Mouse (Mus musculus): ENCODE data around the gene Tmem179b. TPM values are rescaled to one million over a fixed set of nuclear protein-coding genes. Genes with fewer than 3 reads are reported as not detected.

Tmem179b gene
- polyA plus RNA-seq, 1 experiment from 2014 or later, result 49.5 TPM

GRCm38 (mm10) chr19:8722559-8722906, 51.7 kb downstream of the Tmem179b start:
- no peaks in the 10 kb centered on the region for H3K27me3 ChIP-seq (ENCODE audit: poor library complexity, severe bottlenecking)
- H3K36me3 ChIP-seq (replicated peaks), result peaks cover 34% of the 10 kb centered on the region
- H3K4me1 ChIP-seq, result peaks cover 36% of the 10 kb centered on the region
- 3% methylated on average over 5 of the region's 5 CpGs for WGBS
- no peak for DNase-seq (ENCODE audit: extremely low spot score, low spot score)
- no peaks in the 10 kb centered on the region for H3K9me3 ChIP-seq
- H3K4me3 ChIP-seq, result peak overlapping the region; percentile 66
- peak overlapping the region; percentile 97 for H3K27ac ChIP-seq

Small RNAs within 50 kb of the gene (microRNA-seq; reads per million reads assigned to microRNA genes)
- gene Mir6992, result not detected

Other genes starting within 250 kb of the Tmem179b start
- 0.06 TPM in 1 of 2 replicates, not detected in the other for gene Slc22a8, start 183.2 kb downstream of the Tmem179b start, polyA plus RNA-seq (2016; fragmentation: Nextera tagmentation; extraction: Ambion mirVana)
- 0.06 TPM in 1 of 2 replicates, not detected in the other for gene Slc22a6, start 156.4 kb downstream of the Tmem179b start, polyA plus RNA-seq (2016; fragmentation: Nextera tagmentation; extraction: Ambion mirVana)
- gene Chrm1, start 110.7 kb downstream of the Tmem179b start, polyA plus RNA-seq (2016; fragmentation: Nextera tagmentation; extraction: Ambion mirVana), result not detected in 2 replicates
- 136 and 149 TPM in 2 replicates for gene Slc3a2, start 51.1 kb downstream of the Tmem179b start, polyA plus RNA-seq (2016; fragmentation: Nextera tagmentation; extraction: Ambion mirVana)
- gene Wdr74, start 38.6 kb downstream of the Tmem179b start, polyA plus RNA-seq (2016; fragmentation: Nextera tagmentation; extraction: Ambion mirVana), result 120 and 126 TPM in 2 replicates
- 3.4 and 3.7 TPM in 2 replicates for gene 1700092M07Rik, start 33.7 kb downstream of the Tmem179b start, polyA plus RNA-seq (2016; fragmentation: Nextera tagmentation; extraction: Ambion mirVana)
- gene Stx5a, start 33.1 kb downstream of the Tmem179b start, polyA plus RNA-seq (2016; fragmentation: Nextera tagmentation; extraction: Ambion mirVana), result 86.8 and 87.8 TPM in 2 replicates
- 254 and 275 TPM in 2 replicates for gene Nxf1, start 17.4 kb downstream of the Tmem179b start, polyA plus RNA-seq (2016; fragmentation: Nextera tagmentation; extraction: Ambion mirVana)
- gene Tmem223, start 3.5 kb downstream of the Tmem179b start, polyA plus RNA-seq (2016; fragmentation: Nextera tagmentation; extraction: Ambion mirVana), result 170 TPM in 2 replicates
- 48.6 and 49.4 TPM in 2 replicates for gene Taf6l, start 11.9 kb upstream of the Tmem179b start, polyA plus RNA-seq (2016; fragmentation: Nextera tagmentation; extraction: Ambion mirVana)
- 173 and 180 TPM in 2 replicates for gene Polr2g, start 24.1 kb upstream of the Tmem179b start, polyA plus RNA-seq (2016; fragmentation: Nextera tagmentation; extraction: Ambion mirVana)
- gene Zbtb3, start 28.1 kb upstream of the Tmem179b start, polyA plus RNA-seq (2016; fragmentation: Nextera tagmentation; extraction: Ambion mirVana), result 6.6 and 6.8 TPM in 2 replicates
- gene Ttc9c, start 44.9 kb upstream of the Tmem179b start, polyA plus RNA-seq (2016; fragmentation: Nextera tagmentation; extraction: Ambion mirVana), result 82.5 and 85.5 TPM in 2 replicates
- gene Hnrnpul2, start 45.5 kb upstream of the Tmem179b start, polyA plus RNA-seq (2016; fragmentation: Nextera tagmentation; extraction: Ambion mirVana), result 4.9 and 5.4 TPM in 2 replicates
- not detected in 2 replicates for gene AC129217.1, start 55.3 kb upstream of the Tmem179b start, polyA plus RNA-seq (2016; fragmentation: Nextera tagmentation; extraction: Ambion mirVana)
- gene Bscl2, start 63.0 kb upstream of the Tmem179b start, polyA plus RNA-seq (2016; fragmentation: Nextera tagmentation; extraction: Ambion mirVana), result 47.0 and 48.0 TPM in 2 replicates
- gene Gng3, start 64.7 kb upstream of the Tmem179b start, polyA plus RNA-seq (2016; fragmentation: Nextera tagmentation; extraction: Ambion mirVana), result 27.8 and 31.7 TPM in 2 replicates
- gene Lrrn4cl, start 76.3 kb upstream of the Tmem179b start, polyA plus RNA-seq (2016; fragmentation: Nextera tagmentation; extraction: Ambion mirVana), result 0.36 and 0.99 TPM in 2 replicates
- 208 and 212 TPM in 2 replicates for gene Ubxn1, start 97.0 kb upstream of the Tmem179b start, polyA plus RNA-seq (2016; fragmentation: Nextera tagmentation; extraction: Ambion mirVana)
- 53.2 and 55.5 TPM in 2 replicates for gene Uqcc3, start 106.5 kb upstream of the Tmem179b start, polyA plus RNA-seq (2016; fragmentation: Nextera tagmentation; extraction: Ambion mirVana)
- 125 and 130 TPM in 2 replicates for gene Lbhd1, start 109.3 kb upstream of the Tmem179b start, polyA plus RNA-seq (2016; fragmentation: Nextera tagmentation; extraction: Ambion mirVana)
- gene Gm49403, start 109.5 kb upstream of the Tmem179b start, polyA plus RNA-seq (2016; fragmentation: Nextera tagmentation; extraction: Ambion mirVana), result not detected in 2 replicates
- gene 1810009A15Rik, start 114.4 kb upstream of the Tmem179b start, polyA plus RNA-seq (2016; fragmentation: Nextera tagmentation; extraction: Ambion mirVana), result 178 and 183 TPM in 2 replicates
- gene Gm49416, start 114.5 kb upstream of the Tmem179b start, polyA plus RNA-seq (2016; fragmentation: Nextera tagmentation; extraction: Ambion mirVana), result 0.20 and 0.37 TPM in 2 replicates
- 59.9 and 61.4 TPM in 2 replicates for gene Ints5, start 118.5 kb upstream of the Tmem179b start, polyA plus RNA-seq (2016; fragmentation: Nextera tagmentation; extraction: Ambion mirVana)
- 118 and 121 TPM in 2 replicates for gene Ganab, start 123.6 kb upstream of the Tmem179b start, polyA plus RNA-seq (2016; fragmentation: Nextera tagmentation; extraction: Ambion mirVana)
- gene B3gat3, start 145.9 kb upstream of the Tmem179b start, polyA plus RNA-seq (2016; fragmentation: Nextera tagmentation; extraction: Ambion mirVana), result 49.6 and 52.2 TPM in 2 replicates
- gene Rom1, start 154.9 kb upstream of the Tmem179b start, polyA plus RNA-seq (2016; fragmentation: Nextera tagmentation; extraction: Ambion mirVana), result 3.7 and 3.9 TPM in 2 replicates
- 24.0 and 25.7 TPM in 2 replicates for gene Eml3, start 155.1 kb upstream of the Tmem179b start, polyA plus RNA-seq (2016; fragmentation: Nextera tagmentation; extraction: Ambion mirVana)
- gene Mta2, start 167.4 kb upstream of the Tmem179b start, polyA plus RNA-seq (2016; fragmentation: Nextera tagmentation; extraction: Ambion mirVana), result 202 and 206 TPM in 2 replicates
- gene Tut1, start 179.4 kb upstream of the Tmem179b start, polyA plus RNA-seq (2016; fragmentation: Nextera tagmentation; extraction: Ambion mirVana), result 40.2 and 49.1 TPM in 2 replicates
- 559 and 563 TPM in 2 replicates for gene Eef1g, start 192.6 kb upstream of the Tmem179b start, polyA plus RNA-seq (2016; fragmentation: Nextera tagmentation; extraction: Ambion mirVana)
- gene Ahnak, start 214.8 kb upstream of the Tmem179b start, polyA plus RNA-seq (2016; fragmentation: Nextera tagmentation; extraction: Ambion mirVana), result 6.5 and 7.1 TPM in 2 replicates